Mouse (Mus musculus) frontal cortex, postnatal 25 days (tissue): ENCODE results near the gene Mrgprb3.

Experiments used
- DNase-seq, 2 experiments: peaks; one replicate each; pipeline ENCODE4 v3.0.0; 2022; ENCODE audit warnings: low spot score in 2 of 2

The Mrgprb3 gene

GRCm38 (mm10) chr7:48643711-48644110, at the start of gene Mrgprb3:
TSS of gene Mrgprb3 (minus strand) at chr7:48643811.
- no peak for DNase-seq
